Mouse (Mus musculus) cerebellum, adult 2 months (tissue): ENCODE measurements at regions not wholly inside any gene's neighbourhood (a gene's known extent, or its start where the extent isn't known, plus 50 kb on each side); places are given as distances from the start of the nearest gene placed in this dataset.

Experiments
- DNase-seq, 2 experiments: peaks; one replicate each; pipeline ENCODE4 v3.0.0; 2021
- H3K27ac ChIP-seq: fragments of 200-500 bp; 2 replicates; pipeline ENCODE4 v1.5.1; 2012; ENCODE audit warnings: low read length, control low read depth, inconsistent platforms; ENCODE audit not compliant: insufficient read depth
- H3K27me3 ChIP-seq: fragments of 200-500 bp; 2 replicates; pipeline ENCODE4 v1.6.1; 2012; ENCODE audit warnings: inconsistent platforms, mild to moderate bottlenecking, low read length, moderate library complexity; ENCODE audit not compliant: control insufficient read depth, insufficient read depth
- H3K4me1 ChIP-seq: fragments of 200-500 bp; 2 replicates; pipeline ENCODE4 v1.6.1; 2011; ENCODE audit warnings: low read length; ENCODE audit not compliant: control insufficient read depth, insufficient read depth
- H3K4me3 ChIP-seq: fragments of 200-500 bp; replicated peaks from 2 replicates; pipeline ENCODE3; 2011; ENCODE audit warnings: mild to moderate bottlenecking, low read depth, low read length, control low read depth; ENCODE audit not compliant: insufficient read depth
- CTCF ChIP-seq: fragments of 200-500 bp; IDR thresholded peaks from 2 replicates; pipeline ENCODE4 v1.5.1; 2011; ENCODE audit warnings: low read depth, mild to moderate bottlenecking, control low read depth, low read length, moderate library complexity, borderline replicate concordance; ENCODE audit not compliant: insufficient read depth
- POLR2A ChIP-seq: fragments of 200-500 bp; IDR thresholded peaks from 2 replicates; pipeline ENCODE4 v1.6.1; 2011; ENCODE audit warnings: low read length, control low read depth, borderline replicate concordance; ENCODE audit not compliant: insufficient read depth
- WGBS: fragments of 180-500 bp; shearing (Covaris S2); methylation state at CpG from one replicate; pipeline ENCODE4 v1.1.7; 2018; 5-methylcytosine and 5-hydroxymethylcytosine counted together

DNA sequence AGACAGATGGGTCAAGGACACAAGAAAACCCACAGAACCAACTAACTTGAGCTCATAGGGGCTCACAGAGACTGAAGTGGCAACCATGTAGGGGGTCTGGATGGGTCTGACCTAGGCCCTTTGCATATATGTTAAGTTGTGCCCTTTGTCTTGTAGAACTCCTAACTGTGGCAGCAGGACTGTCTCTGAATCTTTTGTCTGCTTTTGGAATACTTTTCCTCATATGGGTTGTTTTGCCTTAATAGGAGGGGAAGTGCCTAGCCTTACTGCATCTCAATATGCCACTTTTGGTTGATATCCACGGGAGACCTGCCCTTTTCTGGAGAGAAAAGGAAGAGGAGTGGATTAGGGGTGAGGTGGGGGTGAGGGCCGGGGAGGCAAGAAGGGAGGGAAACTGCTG lies 389.4 kb upstream of the Xylt1 start:
- 64% methylated on average over 2 of the region's 2 CpGs for WGBS
- Histone ChIP-seq H3K27me3 (no peaks in the 10 kb centered on the region), H3K4me1 (no peaks in the 10 kb centered on the region), H3K27ac (no peak overlapping the region), H3K4me3 (no peak overlapping the region)
- TF ChIP-seq CTCF (no peak), POLR2A (no peak)
- no peak for DNase-seq

GRCm38 (mm10) chr7:116992166-116992565 lies 388.6 kb upstream of the Xylt1 start:
- H3K27ac ChIP-seq, result no peak overlapping the region
- TF ChIP-seq POLR2A (no peak), CTCF (no peak)

GRCm38 (mm10) chr7:116995770-116996169 lies 385.0 kb upstream of the Xylt1 start:
- WGBS, result 91% methylated on average over 3 of the region's 3 CpGs
- DNase-seq, result no peak
- TF ChIP-seq CTCF (no peak), POLR2A (no peak)

More at GRCm38 (mm10) chr7:116992166-116992565, 388.6 kb upstream of the Xylt1 start:
- no peak overlapping the region for H3K4me3 ChIP-seq
- no peaks in the 10 kb centered on the region for H3K4me1 ChIP-seq
- H3K27me3 ChIP-seq, result no peaks in the 10 kb centered on the region
- DNase-seq, result no peak

DNA sequence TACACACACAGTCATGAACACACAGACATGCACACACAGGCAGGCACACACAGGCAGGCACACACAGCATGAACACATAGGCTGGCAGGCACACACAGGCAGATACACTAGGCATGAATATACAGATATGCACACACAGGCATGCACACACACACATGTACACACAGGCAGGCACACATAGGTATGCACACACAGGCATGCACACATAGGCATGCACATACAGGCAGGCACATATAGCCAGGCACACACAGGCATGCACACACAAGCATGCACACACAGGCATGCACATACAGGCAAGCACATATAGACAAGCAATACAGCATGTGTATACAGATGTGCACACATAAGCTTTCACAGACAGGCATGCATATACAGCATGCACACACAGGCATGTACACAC lies 377.6 kb upstream of the Xylt1 start:
- H3K27ac ChIP-seq, result no peak overlapping the region
- H3K4me1 ChIP-seq, result no peaks in the 10 kb centered on the region
- no peaks in the 10 kb centered on the region for H3K27me3 ChIP-seq
- DNase-seq, result no peak
- no peak overlapping the region for H3K4me3 ChIP-seq
- TF ChIP-seq CTCF, result no peak
- TF ChIP-seq POLR2A, result no peak

More at GRCm38 (mm10) chr7:116995770-116996169, 385.0 kb upstream of the Xylt1 start:
- no peak overlapping the region for H3K4me3 ChIP-seq
- H3K4me1 ChIP-seq, result no peaks in the 10 kb centered on the region
- no peaks in the 10 kb centered on the region for H3K27me3 ChIP-seq
- H3K27ac ChIP-seq, result no peak overlapping the region

- no peak for DNase-seq
- TF ChIP-seq CTCF (no peak), POLR2A (no peak)
- H3K4me1 ChIP-seq, result no peaks in the 10 kb centered on the region
- 60% methylated on average over 1 of the region's 1 CpGs for WGBS
- no peak overlapping the region for H3K4me3 ChIP-seq
- H3K27ac ChIP-seq, result no peak overlapping the region
- no peaks in the 10 kb centered on the region for H3K27me3 ChIP-seq
Observed at GRCm38 (mm10) chr7:117018349-117018748, 362.4 kb upstream of the Xylt1 start.

GRCm38 (mm10) chr7:117021716-117022115 lies 359.1 kb upstream of the Xylt1 start:
- no peak for DNase-seq
- WGBS, result 66% methylated on average over 4 of the region's 4 CpGs
- Histone ChIP-seq H3K4me1 (no peaks in the 10 kb centered on the region), H3K27ac (no peak overlapping the region), H3K27me3 (no peaks in the 10 kb centered on the region), H3K4me3 (no peak overlapping the region)
- TF ChIP-seq POLR2A, result no peak
- TF ChIP-seq CTCF, result no peak

DNA sequence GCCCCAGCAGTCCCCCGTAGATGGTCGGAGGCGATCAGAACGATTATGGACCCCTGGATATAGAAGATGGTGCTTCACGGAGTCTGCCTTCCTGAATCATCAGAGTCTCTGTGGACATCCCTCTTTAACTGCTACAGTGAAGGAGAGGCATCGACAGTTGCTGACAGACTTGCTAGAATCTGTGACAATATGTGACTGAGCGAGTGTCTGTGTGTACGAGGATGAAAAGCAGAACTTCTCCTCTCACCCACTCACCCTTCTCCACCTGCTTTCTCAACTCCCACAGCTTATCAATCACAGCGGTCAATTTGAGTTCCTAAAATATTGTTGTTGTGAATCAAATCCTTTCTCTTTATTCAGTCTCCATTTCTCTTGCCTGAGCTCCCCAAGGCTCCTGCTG lies 335.9 kb upstream of the Xylt1 start:
- Histone ChIP-seq H3K27ac (no peak overlapping the region), H3K4me1 (no peaks in the 10 kb centered on the region), H3K4me3 (no peak overlapping the region), H3K27me3 (no peaks in the 10 kb centered on the region)
- no peak for DNase-seq
- WGBS, result 82% methylated on average over 9 of the region's 9 CpGs
- no peak for TF ChIP-seq POLR2A
- no peak for TF ChIP-seq CTCF

GRCm38 (mm10) chr7:117049249-117049648 lies 331.5 kb upstream of the Xylt1 start:
- Histone ChIP-seq H3K27ac (no peak overlapping the region), H3K27me3 (no peaks in the 10 kb centered on the region), H3K4me1 (no peaks in the 10 kb centered on the region), H3K4me3 (no peak overlapping the region)
- TF ChIP-seq CTCF (no peak), POLR2A (no peak)
- no peak for DNase-seq
